Mouse (Mus musculus): ENCODE data around the gene Timm23.
"Not testable (repeated sequence)": the region's sequence is repeated elsewhere in the genome, so short reads cannot be mapped to it uniquely, and the experiment has no call there.

Timm23 gene

DNA sequence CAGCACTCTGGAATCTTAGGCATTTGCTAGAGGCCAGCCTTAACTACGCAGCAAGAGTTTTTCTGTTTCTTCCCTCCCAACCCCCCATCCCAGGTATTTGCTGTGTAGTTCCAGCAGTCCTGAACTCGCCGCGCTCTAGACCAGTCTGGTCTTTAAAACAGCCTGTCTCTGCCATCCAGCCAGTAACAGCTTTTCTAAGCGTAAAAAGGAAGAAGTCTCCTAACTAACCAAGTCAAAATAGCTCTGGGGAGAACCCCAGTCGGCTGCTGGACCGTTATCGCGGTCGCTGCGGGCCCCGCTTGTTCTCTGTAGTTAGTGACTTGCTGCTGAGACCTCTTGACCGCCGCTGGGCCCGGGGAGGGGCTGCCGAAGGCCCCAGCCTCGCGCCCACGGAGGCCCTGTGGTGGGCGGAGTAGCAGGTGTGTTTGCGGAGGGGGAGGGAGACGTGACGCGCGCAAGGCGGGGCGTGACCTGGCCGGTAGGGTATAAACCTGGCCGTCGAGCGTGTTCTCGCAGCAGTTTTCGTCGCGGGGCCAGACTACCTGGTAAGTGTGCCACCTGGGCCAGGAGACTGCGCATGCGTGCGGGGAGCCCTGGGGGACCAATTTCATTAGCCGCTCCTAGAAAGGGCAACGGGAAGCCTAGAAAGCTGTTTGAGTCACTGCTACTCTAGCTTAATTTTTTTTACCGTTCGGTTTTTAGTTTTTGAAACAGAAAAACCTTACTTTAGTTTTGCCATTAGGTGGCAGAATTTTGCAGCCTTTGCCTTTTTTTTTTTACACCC is 36.2 kb downstream of the Timm23 start:
- peak; percentile 93 for DNase-seq (ENCODE audit: low read depth, low spot score)

DNA sequence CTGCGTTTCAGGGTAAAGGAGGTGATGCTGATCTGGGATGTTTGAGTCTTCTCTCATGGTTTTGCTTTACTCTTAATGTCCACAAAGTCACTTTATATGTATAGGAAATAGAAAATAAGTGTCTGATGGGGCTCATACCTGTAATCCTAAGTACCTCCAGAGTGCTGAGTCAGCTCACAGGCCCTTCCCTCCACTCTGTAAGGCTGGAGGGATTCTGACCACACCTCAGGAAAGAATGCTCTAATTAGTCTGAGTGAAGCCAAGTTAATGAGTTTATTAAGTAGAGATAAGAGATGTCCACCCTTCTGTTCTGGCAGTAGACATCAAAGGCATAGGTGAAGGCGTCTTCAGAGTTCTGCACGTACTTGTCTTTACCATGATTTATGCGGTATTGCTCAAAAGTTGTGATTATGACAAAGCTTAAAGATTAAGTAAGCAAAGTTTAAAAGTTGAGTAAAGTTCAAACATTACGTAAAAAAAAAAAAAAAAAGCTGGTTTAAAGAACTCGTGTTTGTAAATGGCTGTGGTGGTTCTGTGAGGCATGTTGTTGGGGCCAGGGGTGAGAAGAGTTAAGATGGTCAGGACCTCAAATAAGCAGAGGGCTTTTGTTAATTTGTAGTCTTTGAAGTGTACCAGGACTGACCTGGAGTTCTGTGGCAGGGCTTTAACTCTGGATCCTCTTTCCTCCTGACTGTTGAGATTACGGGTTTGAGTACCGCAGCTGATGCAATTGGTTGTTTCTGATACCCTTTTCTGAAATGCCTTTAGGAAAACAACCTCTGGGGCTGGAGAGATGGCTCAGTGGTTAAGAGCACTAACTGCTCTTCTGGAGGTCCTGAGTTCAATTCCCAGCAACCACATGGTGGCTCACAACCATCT is 37.3 kb downstream of the Timm23 start:
- no peak for DNase-seq (ENCODE audit: low read depth, low spot score)

DNA sequence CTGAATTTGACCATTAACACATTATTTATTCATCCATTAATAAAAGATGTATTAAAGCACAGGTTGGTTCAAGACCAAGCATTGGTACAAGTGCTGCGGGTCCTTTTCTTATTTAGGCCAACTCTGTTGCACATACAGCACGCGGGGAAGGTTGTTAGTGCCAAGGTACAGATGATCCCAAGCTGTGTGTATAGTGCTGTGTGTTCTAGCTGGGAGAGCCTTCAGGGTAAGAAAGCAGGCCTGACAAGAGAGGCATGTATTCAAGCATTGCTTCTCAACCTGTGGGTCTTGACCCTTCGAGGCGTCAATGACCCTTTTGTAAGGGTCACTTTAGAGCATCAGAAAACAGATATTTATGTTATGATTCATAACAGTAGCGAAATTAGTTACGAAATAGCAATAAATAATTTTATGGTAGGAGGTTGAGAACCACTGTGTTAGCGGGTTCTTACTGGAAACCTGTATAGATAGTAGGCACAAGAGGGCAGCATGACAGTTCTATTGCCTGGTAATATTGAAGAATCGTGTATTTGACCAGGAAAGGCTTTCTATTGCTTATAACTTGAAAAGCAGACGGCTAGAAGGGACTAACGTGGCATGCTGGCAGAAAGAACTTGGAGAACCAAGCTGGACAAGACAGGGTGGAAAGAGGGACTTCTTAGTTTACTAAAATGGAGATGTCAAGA is 38.4 kb downstream of the Timm23 start:
- DNase-seq (ENCODE audit: low read depth, low spot score) = no peak

DNA sequence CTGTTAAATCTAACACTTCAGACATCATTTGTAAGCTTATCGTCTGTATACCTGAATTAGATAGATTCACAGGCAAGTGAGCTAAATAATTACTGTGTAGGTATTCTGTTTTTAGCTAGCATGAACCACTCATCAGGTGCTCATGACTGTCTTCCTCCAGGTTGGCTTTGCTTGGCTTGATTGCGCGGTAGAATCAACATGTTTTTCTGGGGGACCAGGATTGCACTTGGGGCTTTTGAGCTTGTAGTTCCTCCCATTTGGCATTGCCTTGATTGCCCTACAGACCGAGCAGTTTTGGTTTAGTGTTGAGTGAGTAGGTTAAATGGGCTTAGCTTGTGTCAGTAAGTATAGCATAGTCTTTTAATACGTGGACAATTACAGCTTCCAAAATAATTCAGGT is 39.5 kb downstream of the Timm23 start:
- DNase-seq (ENCODE audit: low read depth, low spot score) = no peak

DNA sequence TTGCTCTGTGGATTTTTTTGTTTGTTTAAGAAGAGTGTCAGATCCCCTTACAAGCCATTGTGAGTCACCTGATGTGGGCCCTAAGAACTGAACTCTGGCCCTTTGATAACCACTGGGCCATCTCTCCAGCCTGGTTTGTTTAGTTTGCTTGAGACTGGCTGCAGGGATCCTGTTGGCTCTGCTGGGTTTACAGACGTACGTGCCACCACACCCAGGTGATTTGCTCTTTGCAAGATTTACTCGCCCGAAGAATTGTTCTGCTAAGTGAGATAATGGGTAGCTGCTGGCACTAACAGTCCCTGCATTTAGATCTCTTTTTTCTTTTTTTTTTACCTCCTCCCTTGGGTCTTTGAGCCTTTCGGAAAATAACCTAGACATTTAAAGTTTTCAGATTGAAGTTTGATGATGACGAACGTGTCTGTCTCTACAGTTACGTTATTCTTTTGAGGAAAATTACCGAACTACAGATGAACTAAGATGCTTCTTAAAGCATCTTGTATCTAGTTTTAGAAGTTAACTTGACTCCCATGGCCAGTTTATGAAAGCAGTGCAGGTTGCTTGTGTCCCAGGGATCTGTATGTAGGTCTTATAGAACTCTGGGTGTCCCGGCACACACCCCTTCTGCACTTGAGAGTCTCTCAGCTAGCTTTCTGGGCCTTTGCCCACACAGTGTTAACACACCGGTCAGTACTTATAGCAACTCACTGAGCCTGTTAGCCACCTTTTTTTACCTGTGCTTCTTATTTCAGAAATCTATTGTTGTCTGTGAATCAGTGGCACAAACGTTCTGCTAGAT is 40.4 kb downstream of the Timm23 start:
- no peak for DNase-seq (ENCODE audit: low read depth, low spot score)

DNA sequence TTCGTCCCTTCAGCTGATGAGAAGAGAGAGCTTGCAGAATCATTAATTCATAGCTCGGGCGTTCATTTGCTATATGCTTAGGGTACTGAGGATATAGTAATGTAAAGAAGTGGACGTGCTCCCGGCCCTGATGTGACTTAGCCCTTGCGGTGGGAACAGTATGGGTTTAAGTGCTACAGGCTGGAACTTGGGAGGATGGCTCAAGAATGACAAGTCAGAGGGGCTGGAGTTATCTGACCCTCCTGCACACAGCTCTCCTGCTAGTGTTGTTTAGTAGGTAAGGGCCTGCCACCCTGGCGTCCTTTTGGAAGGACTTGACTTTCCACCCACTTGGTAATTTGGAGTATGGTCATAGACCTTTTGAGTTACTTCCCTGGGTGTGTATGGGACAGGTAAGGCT is 41.1 kb downstream of the Timm23 start:
- peak; percentile 11 for DNase-seq (ENCODE audit: low read depth, low spot score)

DNA sequence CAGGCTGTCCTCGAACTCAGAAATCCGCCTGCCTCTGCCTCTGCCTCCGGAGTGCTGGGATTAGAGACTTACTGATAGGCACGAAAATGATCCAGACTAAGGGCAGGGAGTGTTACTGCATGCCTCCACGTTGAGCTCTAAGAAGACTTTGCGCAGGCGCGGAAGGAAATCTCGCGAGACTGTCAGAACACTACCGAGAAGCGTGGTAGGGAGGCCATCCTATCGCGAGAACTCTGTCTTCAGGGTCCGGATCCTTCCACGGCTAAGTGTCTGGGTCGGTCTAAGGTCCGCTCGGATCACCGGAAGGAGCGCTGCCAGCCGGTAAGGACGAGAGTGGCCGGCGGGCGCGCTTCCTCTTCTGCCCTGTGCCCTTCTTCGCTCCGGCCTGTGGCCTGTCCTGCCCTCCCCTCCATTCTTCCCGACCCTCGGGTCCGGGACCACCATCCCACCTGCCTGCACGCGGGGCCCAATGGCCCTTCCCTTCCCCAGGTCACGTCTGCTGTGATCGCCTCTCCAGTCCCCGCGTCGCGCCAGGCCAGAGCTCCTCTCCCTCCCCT is 41.9 kb downstream of the Timm23 start, which contains the start of gene Ncoa4:
TSS of gene Ncoa4 (plus strand) at position 176 of the 557 bp plus-strand sequence.
- peak; percentile 99 for DNase-seq (ENCODE audit: low read depth, low spot score)

DNA sequence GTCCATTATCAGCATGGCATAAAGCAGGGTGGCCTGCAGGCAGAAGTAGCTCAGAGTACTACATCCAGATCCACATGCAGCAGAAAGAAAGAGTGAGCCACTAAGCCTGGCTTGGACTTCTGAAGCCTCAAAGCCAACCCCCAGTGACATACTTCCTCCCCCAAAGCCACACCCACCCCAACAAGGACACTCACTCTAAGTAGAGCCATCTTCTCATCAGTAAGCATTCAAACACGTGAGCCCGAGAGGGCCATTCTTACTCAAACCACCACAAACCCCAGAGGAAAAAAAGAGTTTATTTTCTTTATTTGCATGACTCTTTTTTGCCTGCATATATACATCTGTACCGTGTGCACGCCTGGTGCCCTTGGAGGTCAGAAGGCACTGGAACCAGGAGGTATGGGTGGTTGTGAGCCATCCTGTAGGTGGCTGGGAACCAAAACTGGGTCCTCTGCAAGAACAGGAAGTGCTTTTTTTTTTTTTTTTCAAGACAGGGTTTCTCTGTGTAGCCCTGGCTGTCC is 42.5 kb downstream of the Timm23 start:
- DNase-seq (ENCODE audit: low read depth, low spot score) = no peak

DNA sequence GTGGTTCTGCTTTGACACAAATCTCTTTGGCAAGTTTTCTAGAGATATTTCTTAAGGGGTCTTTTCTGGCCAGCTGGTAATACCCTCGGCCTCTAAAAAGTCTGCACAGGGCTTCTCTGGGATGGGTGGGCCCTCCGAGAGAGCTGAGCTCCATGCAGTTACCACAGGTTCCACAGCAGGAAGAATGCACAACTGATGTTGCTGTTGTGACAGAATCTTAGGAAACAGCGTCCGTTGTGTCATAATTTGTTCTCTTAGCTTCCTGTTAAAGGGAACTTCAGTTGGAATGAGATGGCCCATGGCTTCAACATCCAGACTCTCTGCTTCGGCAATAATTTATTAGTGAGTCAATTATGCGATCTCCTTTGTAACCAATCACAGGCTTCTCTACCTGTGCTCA is 46.9 kb downstream of the Timm23 start:
- DNase-seq (ENCODE audit: low read depth, low spot score) = no peak

DNA sequence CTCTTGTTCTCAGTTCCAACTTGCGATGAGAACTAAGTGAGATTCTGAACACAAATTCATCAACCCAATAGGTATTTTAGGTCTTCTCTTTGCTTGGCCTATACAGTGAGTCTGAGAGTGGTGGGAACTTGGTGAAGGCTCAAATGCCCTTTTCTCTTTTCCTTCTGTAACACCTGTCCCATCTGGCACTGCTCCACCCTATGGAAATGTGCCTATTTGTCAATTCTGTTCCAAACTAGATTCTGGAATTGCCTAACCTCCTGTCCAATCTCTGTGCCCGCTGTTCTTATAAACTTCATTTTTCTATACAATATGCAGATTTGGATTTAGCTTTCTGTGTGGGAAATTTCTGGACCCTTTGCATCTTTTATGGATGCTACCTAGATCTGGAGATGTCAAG is 48.5 kb downstream of the Timm23 start:
- DNase-seq (ENCODE audit: low read depth, low spot score) = no peak

DNA sequence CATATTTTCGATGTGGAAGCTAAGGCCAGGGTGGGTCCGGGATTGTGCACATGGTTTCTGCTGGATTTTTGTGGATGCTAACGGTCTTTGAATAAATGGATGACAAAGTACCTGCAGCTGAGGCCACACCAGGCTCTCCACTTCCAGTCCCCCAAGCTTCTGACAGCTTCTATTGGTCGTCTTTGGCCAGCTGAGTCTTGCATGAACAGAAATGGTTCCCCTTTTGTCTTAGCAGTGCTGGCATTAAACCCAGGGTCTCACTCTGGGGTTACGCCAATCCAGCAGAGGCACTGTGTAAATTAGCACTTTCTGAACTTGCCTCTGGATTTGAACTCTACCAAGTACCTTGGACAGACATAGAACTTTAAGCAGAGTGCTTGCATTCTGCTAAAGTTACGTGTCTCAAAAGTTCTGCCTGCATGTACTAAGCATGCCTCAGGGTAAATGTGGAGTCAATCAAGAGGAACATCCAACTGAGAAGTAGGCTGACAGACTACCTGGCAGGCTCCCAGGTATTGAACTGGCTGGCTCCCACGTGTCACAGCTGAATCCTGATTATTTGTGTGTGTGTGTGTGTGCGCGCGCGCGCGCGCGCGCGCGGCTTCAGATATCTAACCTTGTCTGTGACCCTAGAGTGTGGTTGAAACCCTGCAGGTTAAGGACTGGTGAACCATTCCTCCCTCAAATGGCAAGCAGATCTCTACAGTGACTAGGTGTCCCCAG is 49.3 kb downstream of the Timm23 start:
- DNase-seq (ENCODE audit: low read depth, low spot score) = no peak

DNA sequence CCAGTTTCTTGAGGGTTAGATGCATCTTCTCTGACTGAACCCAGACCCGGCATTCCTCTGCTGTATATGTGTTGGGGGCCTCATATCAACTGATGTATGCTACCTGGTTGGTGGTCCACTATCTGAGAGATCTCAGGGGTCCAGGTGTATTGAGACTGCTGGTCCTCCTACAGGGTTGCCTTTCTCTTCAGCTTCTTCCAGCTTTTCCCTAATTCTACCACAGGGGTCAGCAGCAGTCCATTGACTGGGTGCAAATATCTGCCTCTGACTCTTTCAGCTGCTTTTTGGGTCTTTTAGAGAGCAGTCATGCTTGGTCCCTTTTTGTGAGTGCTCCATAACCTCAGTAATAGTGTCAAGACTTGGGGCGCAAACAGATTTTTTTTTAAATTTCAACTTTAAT is 50.8 kb downstream of the Timm23 start:
- DNase-seq (ENCODE audit: low read depth, low spot score) = no peak

DNA sequence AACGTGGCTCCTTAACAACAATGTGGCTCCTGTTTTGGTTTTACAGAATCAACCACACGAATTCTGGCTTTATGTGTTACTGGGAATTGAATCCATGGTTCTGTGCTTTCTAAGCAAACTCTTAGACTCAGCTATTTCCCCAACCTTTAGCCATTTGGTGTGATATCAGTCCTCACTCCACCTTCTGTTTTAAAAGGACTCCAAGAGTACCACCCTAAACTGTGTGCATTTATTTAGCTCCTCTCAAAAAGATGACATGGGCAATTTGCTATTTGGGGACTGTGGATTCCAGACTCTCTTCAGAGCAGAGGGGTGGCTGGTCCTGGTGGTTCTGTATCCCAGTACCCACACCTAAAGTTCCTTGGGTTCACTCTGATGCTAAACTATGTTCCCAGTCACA is 55.1 kb downstream of the Timm23 start:
- DNase-seq (ENCODE audit: low read depth, low spot score) = no peak

DNA sequence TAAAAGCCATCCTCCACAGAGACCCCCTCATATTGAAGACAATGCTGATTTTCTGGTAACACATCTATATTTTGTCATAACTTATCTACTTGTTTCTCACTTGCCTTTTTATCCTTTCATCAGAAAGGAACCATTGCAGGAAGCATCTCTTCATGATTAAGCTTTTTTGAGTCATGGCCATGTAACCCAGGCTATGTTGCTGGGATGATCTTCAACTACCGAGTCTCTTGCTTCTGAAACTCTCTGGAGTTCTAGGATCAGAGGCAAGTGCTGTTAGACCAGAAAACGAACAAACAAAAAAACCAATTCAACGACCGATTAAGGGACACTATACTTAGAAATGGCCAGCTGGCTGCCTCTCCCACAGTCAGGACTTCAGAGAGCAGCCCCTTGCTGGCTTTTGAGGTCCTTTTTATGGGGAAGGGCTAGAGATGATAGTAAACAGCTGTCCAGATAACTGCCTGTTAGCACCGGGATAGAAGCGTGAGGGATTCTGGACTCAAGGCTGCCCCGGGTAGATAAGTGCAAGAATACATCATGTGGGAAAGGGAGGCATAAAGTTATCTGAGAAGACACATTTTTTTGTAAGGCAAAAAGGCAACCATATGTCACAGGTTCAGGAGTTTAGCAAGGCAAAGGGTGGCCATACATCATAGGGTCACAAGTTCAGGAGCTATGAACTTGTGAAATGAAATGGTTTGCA is 55.7 kb downstream of the Timm23 start:
- no peak for DNase-seq (ENCODE audit: low read depth, low spot score)

DNA sequence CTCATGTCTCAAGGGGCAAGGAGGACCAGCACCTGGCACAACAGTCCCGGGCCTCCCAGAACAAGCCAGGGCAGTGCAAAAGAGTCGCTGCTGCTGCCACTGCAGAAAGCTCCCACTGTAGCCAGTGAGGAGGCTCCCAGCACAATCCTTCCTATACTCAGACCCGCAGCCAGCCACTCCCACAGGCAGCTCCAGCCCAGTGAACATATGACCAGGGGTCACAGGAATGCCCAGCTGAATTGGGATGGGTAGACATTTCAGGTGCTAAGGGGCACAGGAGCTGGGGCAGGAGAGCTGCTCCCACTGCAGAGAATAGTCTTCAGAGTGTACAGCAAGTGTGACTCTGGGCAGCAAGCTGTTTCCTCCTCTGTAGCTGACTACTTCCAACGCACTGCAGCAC is 56.3 kb downstream of the Timm23 start:
- no peak for DNase-seq (ENCODE audit: low read depth, low spot score)

DNA sequence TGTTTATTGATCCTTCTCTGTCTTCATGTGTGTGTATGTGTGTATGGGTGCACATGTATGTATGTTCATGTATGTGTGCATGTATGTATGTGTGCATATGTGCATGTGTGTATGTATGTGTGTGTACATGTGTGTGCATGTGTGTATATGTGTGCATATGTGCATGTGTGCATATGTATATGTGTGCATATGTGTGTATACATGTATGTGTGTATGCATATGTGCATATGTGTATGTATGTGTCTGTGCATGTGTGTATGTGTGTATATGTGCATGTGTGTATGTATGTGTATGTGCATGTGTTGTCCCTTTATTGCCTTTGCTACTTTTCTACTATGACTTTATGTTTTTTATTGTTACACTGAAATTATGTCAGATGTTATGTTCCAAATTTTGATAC is 57.0 kb downstream of the Timm23 start:
- no peak for DNase-seq (ENCODE audit: low read depth, low spot score)

DNA sequence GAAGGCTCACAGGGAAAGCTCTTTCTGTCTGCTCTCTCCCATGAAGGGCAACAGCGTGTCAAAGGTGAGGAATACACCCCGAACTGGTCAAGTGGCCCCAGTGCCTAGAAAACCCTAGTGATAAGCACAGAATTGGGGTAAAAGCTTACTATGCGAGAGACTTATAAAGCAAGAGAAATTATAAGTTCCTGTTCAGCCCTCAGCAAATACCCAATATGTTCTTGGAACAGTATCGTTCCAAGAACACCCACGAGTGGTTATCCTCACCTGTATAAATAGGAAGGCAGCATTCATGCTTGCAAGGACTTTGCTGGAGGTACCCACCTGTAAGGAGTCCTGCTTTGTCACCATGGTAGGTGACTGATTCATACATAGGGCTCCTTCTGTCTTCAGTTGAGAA is 60.0 kb downstream of the Timm23 start, which contains the start of gene Msmb:
TSS of gene Msmb (plus strand) at position 301 of the 400 bp plus-strand sequence.
- DNase-seq (ENCODE audit: low read depth, low spot score) = no peak

DNA sequence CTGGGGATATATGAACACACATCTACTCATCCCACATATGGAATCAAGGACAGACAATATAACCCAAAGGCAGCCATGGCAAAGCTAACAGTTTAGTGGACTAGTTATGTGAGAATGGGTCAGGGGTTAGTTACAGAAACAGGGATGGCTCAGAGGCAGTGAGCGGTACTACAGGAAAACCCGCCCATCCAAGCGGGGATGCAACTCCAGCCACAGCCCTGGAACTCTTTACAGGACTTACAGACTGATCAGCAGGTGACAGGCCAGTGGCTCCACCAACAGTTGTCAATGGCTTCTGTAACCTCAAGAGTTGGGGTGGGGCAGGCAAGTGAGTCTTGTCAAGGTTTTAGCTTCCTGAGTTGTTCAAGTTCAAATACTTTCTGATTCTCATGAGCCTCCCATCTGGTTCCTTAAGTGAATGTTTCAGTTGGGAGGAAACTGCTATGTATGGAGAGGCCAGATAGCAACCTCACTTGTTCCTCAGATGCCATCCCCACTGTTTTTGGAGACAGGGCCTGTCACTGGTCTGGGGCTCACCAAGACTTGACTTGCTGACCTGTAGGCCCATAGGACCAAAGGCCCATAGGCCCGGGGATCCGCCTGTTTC is 61.2 kb downstream of the Timm23 start:
- no peak for DNase-seq (ENCODE audit: low read depth, low spot score)

DNA sequence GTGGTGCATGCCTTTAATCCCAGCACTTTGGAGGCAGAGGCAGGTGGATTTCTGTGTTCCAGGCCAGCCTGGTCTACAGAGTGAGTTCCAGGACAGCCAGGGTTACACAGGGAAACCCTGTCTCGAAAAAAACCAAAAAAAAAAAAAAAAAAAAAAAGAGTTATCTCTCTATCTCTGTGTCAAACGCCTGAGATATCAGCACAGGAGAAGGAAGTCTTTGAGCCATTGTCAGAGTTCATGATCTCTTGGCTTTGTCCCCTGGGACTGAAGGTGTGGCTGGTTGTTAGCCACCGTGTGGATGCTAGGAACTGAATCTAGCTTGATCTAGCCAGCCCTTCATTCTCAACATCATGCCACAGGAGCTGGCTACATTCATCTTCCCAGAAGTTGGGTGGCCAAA is 65.2 kb downstream of the Timm23 start:
- DNase-seq (ENCODE audit: low read depth, low spot score) = not testable (repeated sequence)

Measured in CD4-positive, CD25-positive, alpha-beta regulatory T cell, adult 2 months (primary cell).